Mouse (Mus musculus) limb, embryonic 15.5 days (tissue): ENCODE results near the gene Dnmt3l. TPM values are rescaled to one million over a fixed set of nuclear protein-coding genes. Genes with fewer than 3 reads are reported as not detected.

Experiments used
- ATAC-seq: fragments of 200-750 bp; cut with Nextera tagmentation; 2 replicates; pipeline ENCODE4 v1.8.0; 2017; ENCODE audit warnings: low read depth, moderate TSS enrichment; ENCODE audit not compliant: insufficient number of reproducible peaks, low FRiP score, low TSS enrichment
- H3K27ac ChIP-seq: fragments of 300-500 bp; sonication (generic); 2 replicates; pipeline ENCODE4 v1.5.1; 2015; ENCODE audit warnings: moderate library complexity, mild to moderate bottlenecking, inconsistent platforms
- H3K27me3 ChIP-seq: fragments of 300-500 bp; sonication (generic); 2 replicates; pipeline ENCODE4 v1.6.1; 2015; ENCODE audit warnings: inconsistent platforms
- H3K36me3 ChIP-seq: fragments of 300-500 bp; sonication (generic); 2 replicates; pipeline ENCODE4 v1.6.1; 2015; ENCODE audit warnings: inconsistent platforms
- H3K4me1 ChIP-seq: fragments of 300-500 bp; sonication (generic); 2 replicates; pipeline ENCODE4 v1.6.1; 2015; ENCODE audit warnings: inconsistent platforms
- H3K4me2 ChIP-seq: fragments of 300-500 bp; sonication (generic); 2 replicates; pipeline ENCODE4 v1.6.1; 2015; ENCODE audit warnings: mild to moderate bottlenecking, inconsistent platforms
- H3K4me3 ChIP-seq: fragments of 300-500 bp; sonication (generic); 2 replicates; pipeline ENCODE4 v1.5.1; 2015; ENCODE audit warnings: mild to moderate bottlenecking, inconsistent platforms
- H3K9ac ChIP-seq: fragments of 300-500 bp; sonication (generic); 2 replicates; pipeline ENCODE4 v1.6.1; 2015; ENCODE audit warnings: inconsistent platforms
- H3K9me3 ChIP-seq: fragments of 300-500 bp; sonication (generic); 2 replicates; pipeline ENCODE4 v1.6.1; 2016; ENCODE audit warnings: inconsistent platforms
- WGBS: fragments of 180-500 bp; shearing (Covaris S2); methylation state at CpG from one replicate; pipeline ENCODE4 v1.1.7; 2015; 5-methylcytosine and 5-hydroxymethylcytosine counted together
- polyA plus RNA-seq: library from polyadenylated mRNA; unstranded; fragments of >200 nt; fragmentation: Nextera tagmentation; extraction: Ambion mirVana; gene quantifications from 2 replicates; pipeline ENCODE4 v1.2.1, GENCODE M21; 2015

The Dnmt3l gene
- 0.58 TPM in 2 replicates for polyA plus RNA-seq

DNA sequence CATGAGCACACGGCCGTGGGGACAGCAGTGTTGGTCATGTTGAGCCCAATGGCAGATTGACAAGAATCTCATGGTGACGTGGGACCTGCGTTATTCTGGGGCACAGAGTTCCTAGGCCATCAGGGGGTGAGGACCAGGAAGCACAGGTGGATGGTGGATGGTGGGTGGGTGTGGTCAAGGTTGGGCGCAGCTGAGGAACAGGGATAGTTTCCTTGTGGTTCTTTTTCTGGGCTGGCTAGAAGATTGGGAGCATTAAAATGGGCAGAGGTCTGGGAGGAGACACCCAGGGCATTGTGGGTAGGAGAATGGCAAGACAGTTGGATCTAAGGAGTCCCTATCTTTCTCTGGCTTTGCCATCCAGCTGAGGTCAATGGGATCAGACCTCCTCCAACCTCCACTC lies at the start of gene Dnmt3l:
Dnmt3l (plus strand) TSS at position 301 of the 400 bp plus-strand sequence.
- WGBS, result 92% methylated on average over 5 of the region's 5 CpGs
- no peak within 1 kb of the TSS for H3K27ac ChIP-seq
- no peak within 1 kb of the TSS for H3K4me3 ChIP-seq
- H3K9me3 ChIP-seq, result no peaks in the 10 kb centered on the region
- H3K4me2 ChIP-seq, result no peak within 1 kb of the TSS
- H3K36me3 ChIP-seq, result no peaks in the 10 kb centered on the region
- ATAC-seq, result no peak
- H3K27me3 ChIP-seq, result 0 out of 2 replicates have a peak, but pooled peaks cover 4% of the 10 kb centered on the region
- peaks cover 15% of the 10 kb centered on the region for H3K4me1 ChIP-seq
- no peak within 1 kb of the TSS for H3K9ac ChIP-seq

DNA sequence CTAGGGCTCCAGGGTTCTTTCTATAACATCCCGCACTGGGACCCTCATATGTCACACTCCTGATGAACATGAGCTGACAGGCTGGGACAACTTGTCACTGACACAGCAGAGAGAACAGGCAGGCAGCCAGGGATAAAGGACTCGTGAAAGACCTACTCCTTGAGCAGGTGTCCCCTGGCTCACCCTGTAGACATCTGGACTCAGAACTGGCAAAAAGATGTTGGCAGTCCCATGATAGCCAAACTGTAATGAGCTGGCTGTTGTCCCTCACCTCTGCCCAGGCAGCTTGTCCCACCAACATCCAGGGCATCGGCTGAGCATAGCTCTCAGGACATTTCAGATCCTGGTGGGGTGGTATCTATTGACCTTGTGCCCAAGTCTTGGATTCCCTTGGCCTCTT lies 46.1 kb upstream of the Dnmt3l start:
- H3K36me3 ChIP-seq, result peaks cover 90% of the 10 kb centered on the region
- 78% methylated on average over 3 of the region's 3 CpGs for WGBS
- H3K4me3 ChIP-seq, result no peak overlapping the region
- H3K4me1 ChIP-seq, result no peaks in the 10 kb centered on the region
- H3K27ac ChIP-seq, result no peak overlapping the region
- H3K9ac ChIP-seq, result no peak overlapping the region
- ATAC-seq, result no peak
- H3K4me2 ChIP-seq, result no peak overlapping the region
- no peaks in the 10 kb centered on the region for H3K9me3 ChIP-seq
- H3K27me3 ChIP-seq, result no peaks in the 10 kb centered on the region

DNA sequence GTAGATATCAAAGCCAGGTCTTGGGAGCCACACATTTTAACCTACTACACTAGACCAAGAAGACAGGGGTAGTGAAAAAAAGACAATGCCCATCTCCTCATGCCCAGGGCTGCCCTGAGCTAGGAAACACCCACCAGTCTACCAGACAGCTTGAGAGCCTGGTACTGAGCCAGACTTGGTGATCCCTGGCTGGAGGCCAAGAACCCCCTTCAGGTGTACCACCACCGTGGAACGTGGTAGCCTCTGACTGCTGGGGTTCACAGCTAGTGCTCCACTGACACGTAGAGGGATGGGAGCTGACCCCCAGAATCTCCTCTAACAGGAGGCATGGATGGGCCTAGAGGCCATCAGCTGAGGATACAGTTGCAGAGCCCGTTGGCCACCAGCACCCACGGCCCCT lies 41.5 kb upstream of the Dnmt3l start:
- peaks cover 80% of the 10 kb centered on the region for H3K36me3 ChIP-seq
- no peak overlapping the region for H3K4me2 ChIP-seq
- no peak overlapping the region for H3K27ac ChIP-seq
- no peak overlapping the region for H3K4me3 ChIP-seq
- H3K27me3 ChIP-seq, result no peaks in the 10 kb centered on the region
- H3K9me3 ChIP-seq, result no peaks in the 10 kb centered on the region
- H3K9ac ChIP-seq, result no peak overlapping the region
- WGBS, result 93% methylated on average over 5 of the region's 5 CpGs
- no peak for ATAC-seq
- no peaks in the 10 kb centered on the region for H3K4me1 ChIP-seq

DNA sequence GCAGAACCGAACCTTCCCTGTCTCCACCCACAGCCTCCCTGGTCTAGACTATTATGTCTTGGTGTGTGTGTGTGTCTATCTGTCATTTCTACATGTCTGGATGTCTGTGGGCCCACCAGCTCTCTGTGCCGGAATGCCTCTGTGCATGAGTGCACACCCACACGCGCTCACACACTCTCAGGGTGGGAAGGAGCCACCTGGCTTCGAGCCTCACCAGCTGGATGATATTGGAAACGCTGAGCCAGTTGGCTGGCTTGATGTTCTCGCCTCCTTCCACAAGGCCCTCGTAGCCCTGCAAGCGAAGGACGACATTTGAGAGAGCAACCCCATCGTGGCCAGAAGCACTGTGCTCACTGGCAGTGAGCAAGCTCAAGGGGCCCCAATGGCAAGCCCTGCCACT lies 40.0 kb upstream of the Dnmt3l start:
- no peak for ATAC-seq
- H3K9ac ChIP-seq, result no peak overlapping the region
- peaks cover 71% of the 10 kb centered on the region for H3K36me3 ChIP-seq
- no peak overlapping the region for H3K4me3 ChIP-seq
- 82% methylated on average over 11 of the region's 11 CpGs for WGBS
- H3K27ac ChIP-seq, result no peak overlapping the region
- H3K9me3 ChIP-seq, result no peaks in the 10 kb centered on the region
- H3K27me3 ChIP-seq, result no peaks in the 10 kb centered on the region
- H3K4me1 ChIP-seq, result peaks cover 13% of the 10 kb centered on the region
- H3K4me2 ChIP-seq, result no peak overlapping the region

DNA sequence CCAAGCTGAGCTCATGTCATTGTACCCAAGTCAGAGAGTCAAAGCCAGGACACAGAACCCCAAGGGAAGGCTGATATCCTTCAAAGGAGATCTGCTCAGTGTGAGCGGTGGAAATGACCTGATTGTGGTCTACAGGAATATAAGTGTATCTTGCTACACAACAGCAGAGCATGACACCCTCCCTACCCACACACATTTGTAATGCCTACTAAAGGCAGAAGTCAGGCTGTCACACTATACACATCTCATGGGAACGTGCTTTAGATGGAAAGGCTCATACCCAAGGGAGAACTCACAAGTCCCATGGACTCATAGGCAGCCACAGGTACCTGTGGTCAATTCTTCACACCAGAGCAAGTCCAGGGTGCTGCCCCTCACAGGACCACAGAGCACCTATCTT lies 39.4 kb upstream of the Dnmt3l start:
- Histone ChIP-seq H3K9me3 (no peaks in the 10 kb centered on the region), H3K27ac (no peak overlapping the region), H3K4me1 (peaks cover 18% of the 10 kb centered on the region), H3K4me3 (no peak overlapping the region), H3K27me3 (no peaks in the 10 kb centered on the region), H3K4me2 (no peak overlapping the region), H3K36me3 (peaks cover 69% of the 10 kb centered on the region), H3K9ac (no peak overlapping the region)
- ATAC-seq, result no peak
- 90% methylated on average over 2 of the region's 2 CpGs for WGBS

DNA sequence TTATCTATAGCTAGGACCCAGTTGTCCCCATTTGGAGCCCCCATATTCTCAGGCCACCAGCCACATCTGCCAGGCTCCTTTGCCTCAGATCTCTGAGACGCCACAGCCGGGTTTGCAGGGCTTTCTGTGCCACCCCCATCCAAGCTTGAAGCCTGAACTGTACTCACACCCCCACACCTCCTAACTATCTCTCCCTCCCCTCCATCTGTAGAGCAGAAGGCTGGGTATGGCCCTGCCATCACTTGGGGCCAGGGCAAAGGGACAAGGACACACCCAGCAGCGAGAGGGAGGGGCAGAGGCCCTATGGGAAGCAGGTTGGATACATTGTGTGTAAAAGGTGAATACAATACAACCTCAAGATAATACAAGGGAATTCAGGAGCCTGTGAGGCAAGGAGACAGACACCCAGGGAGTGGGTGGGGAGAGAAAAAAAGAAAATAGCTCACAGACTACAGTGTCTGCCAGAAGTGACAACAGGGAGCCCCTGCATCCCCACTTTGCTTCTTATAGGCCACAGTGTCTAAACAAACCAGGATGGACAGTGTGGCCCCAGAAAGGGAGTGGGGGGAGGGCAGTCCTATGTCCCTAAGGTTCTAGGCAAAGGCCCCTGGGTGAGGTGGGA lies 37.2 kb upstream of the Dnmt3l start:
- ATAC-seq, result no peak
- Histone ChIP-seq H3K27me3 (no peaks in the 10 kb centered on the region), H3K36me3 (peaks cover 48% of the 10 kb centered on the region), H3K9me3 (no peaks in the 10 kb centered on the region), H3K4me3 (no peak overlapping the region), H3K27ac (no peak overlapping the region), H3K4me1 (peaks cover 34% of the 10 kb centered on the region), H3K9ac (no peak overlapping the region), H3K4me2 (no peak overlapping the region)
- WGBS, result 93% methylated on average over 3 of the region's 3 CpGs

DNA sequence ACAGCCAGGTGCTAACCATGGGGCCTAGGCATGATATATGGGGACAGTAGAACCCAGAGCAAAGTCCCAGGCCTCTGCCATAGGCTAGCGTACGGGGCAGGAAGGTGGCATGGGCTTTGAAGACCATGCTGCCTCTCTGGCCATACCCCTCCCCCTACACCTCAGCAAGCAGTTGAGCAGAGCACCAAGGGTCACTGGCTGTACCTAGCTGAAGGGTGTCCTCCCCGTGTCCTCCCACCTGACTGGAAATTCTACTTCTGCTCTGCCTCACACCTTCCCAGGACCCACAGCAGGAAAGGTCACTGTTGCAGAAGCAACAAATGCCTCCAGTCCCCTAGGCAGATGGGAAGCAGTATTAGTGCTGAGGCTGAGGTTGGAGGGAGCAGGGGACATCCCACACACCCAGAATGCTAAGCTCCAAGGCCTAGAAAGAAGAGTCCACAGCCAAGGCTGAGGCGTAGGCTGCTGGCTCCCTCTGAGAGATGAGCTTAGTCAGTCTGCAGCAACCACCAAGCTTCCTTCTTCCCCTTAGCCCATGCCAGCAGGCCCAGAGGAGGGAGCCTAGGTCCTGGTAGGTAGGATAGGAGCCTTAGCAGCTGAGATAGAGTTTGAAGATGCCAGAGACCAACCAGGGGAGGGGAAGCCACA lies 35.8 kb upstream of the Dnmt3l start:
- Histone ChIP-seq H3K36me3 (peaks cover 34% of the 10 kb centered on the region), H3K4me2 (no peak overlapping the region), H3K4me1 (peaks cover 39% of the 10 kb centered on the region), H3K27ac (no peak overlapping the region), H3K9me3 (no peaks in the 10 kb centered on the region), H3K27me3 (no peaks in the 10 kb centered on the region), H3K4me3 (no peak overlapping the region), H3K9ac (0 out of 2 replicates have a peak overlapping the region, but pooled peaks have one; percentile 4)
- ATAC-seq, result no peak
- 81% methylated on average over 4 of the region's 4 CpGs for WGBS

DNA sequence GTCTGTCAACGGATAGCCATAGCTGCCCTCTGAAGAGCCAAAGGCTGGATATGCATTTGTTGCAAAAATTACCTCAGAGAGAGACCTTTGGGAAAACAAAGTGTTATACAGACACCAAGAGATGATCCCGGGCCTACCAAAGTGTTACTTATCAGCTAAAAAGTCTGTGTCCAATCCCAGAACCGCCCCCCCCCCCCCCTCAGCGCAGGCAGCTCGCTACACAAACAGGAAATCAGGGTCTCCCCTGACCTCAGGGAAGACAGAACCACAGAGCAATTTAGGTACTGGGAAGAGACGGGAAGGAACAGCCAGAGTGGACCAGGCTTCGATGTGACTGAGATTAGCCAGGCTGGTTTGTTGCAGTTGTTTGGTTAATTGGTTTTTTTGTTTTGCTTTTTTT lies 34.5 kb upstream of the Dnmt3l start:
- no peaks in the 10 kb centered on the region for H3K27me3 ChIP-seq
- H3K27ac ChIP-seq, result no peak overlapping the region
- 33% methylated on average over 7 of the region's 7 CpGs for WGBS
- peaks cover 39% of the 10 kb centered on the region for H3K4me1 ChIP-seq
- peak overlapping the region; percentile 77; the same call in 1 of the 2 replicates for H3K4me2 ChIP-seq
- no peak overlapping the region for H3K9ac ChIP-seq
- no peak for ATAC-seq
- H3K4me3 ChIP-seq, result no peak overlapping the region
- no peaks in the 10 kb centered on the region for H3K9me3 ChIP-seq
- peaks cover 22% of the 10 kb centered on the region for H3K36me3 ChIP-seq

DNA sequence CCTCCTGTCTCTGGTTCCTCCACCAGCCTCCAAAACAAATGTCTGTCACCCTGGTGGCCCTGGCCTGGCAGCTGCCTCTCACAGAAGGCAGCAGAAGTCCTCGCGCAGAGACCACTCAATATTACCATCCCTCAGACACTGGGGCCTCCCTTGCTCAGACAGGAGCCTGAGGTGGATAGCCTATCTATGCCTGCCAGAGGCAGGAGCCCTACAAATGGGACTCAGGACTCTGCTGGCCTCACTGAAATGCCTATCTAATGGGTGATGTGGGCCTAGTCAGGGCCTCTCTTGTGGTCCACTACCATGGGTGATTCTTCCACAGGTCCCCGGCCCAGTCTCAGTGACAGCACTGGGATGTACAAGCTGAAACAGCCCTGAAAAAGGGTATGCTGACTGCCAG lies 33.6 kb upstream of the Dnmt3l start:
- no peaks in the 10 kb centered on the region for H3K9me3 ChIP-seq
- H3K4me2 ChIP-seq, result peak overlapping the region; percentile 77
- peaks cover 39% of the 10 kb centered on the region for H3K4me1 ChIP-seq
- ATAC-seq, result no peak
- H3K27ac ChIP-seq, result peak overlapping the region; percentile 99; the same call in 1 of the 2 replicates
- peaks cover 14% of the 10 kb centered on the region for H3K36me3 ChIP-seq
- 68% methylated on average over 3 of the region's 3 CpGs for WGBS
- no peaks in the 10 kb centered on the region for H3K27me3 ChIP-seq
- peak overlapping the region; percentile 81 for H3K9ac ChIP-seq
- peak overlapping the region; percentile 84 for H3K4me3 ChIP-seq

DNA sequence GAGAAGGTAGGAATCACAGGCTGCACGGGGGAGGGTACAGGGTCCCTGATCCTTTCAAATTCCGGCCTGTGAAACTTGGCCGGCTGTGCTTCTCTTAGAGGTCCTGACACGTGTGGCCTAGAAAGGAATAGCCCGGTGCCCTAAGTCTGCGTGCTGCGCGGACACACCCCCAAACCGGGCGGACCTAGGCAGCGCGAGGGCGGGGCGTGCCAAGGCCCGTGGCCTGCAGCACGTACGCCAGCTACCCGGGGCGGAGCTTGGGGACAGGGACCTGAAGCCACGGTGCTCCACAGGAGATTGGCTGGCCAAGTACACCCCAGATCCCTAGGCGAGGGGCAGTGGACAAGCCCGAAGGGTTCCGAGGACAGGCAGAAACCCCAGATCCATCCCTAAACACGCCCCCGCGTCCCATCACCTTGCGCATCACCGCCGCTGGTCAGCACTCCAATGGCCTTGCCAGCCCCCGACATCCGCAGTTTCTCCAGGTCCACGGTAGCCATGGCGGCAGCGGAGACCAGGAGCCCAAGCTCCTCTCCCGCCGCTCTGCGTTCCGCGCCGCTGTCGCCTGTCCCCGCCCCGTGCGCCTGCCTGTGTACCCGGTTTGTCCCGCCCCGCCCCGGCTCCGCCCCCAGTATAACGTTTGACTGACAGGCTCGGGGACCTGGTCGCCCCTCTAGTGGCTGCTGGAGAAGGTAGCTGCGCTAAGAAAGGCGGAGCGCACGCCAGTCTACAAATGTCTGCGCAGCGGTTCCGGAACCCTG lies 32.4 kb upstream of the Dnmt3l start:
- Histone ChIP-seq H3K4me2 (peak overlapping the region; percentile 77), H3K9ac (peak overlapping the region; percentile 81), H3K9me3 (no peaks in the 10 kb centered on the region), H3K27ac (peak overlapping the region; percentile 99), H3K4me3 (peak overlapping the region; percentile 84), H3K27me3 (no peaks in the 10 kb centered on the region), H3K36me3 (peaks cover 13% of the 10 kb centered on the region), H3K4me1 (peaks cover 39% of the 10 kb centered on the region)
- peak; percentile 95 for ATAC-seq
- WGBS, result under 1% methylated on average over 59 of the region's 59 CpGs

DNA sequence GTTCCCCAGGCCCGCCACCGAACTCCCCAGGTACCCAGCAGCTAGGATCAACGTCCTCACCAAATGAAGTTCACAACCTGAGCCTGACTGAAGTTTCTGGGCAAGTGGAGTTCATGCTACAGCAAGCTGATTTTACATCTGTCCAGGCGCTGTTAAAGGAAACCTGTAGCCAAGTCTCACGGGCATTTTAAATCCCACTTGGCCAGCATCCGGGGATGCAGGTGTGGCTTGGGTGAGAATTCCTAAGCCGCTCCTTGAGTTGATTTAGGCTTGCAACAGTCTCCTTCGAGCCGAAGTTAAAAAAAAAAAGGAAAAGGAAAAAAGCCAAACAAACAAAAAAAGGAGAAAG lies 31.8 kb upstream of the Dnmt3l start, which contains the start of gene Pfkl:
Pfkl (minus strand) TSS at position 139 of the 349 bp plus-strand sequence.
- no peak for ATAC-seq
- Histone ChIP-seq H3K4me1 (peaks cover 39% of the 10 kb centered on the region), H3K27me3 (no peaks in the 10 kb centered on the region), H3K36me3 (peaks cover 7% of the 10 kb centered on the region), H3K27ac (peak within 1 kb of the TSS; percentile 99), H3K4me2 (peak within 1 kb of the TSS; percentile 77), H3K9me3 (no peaks in the 10 kb centered on the region), H3K4me3 (peak within 1 kb of the TSS; percentile 84), H3K9ac (peak within 1 kb of the TSS; percentile 81)
- 1% methylated on average over 9 of the region's 9 CpGs for WGBS

DNA sequence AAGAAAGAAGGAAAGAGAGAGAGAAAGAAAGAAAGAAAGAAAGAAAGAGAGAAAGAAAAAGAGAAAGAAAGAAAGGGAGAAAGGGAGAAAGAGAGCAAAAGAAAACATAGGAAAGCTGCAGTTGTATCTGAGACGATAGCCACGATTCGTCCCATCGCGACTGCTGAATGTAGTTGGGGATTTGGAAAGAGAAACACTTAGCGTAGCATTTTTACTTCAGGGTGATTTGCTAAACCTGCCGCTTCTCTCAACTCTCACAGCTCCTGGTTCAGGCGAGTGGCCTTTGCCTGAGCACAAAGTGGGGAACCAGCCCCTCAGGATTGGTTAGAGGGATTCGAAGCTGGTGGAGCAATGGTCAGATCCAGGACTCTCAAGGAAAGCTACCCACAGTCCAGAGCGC lies 31.4 kb upstream of the Dnmt3l start:
- Histone ChIP-seq H3K9me3 (no peaks in the 10 kb centered on the region), H3K9ac (no peak overlapping the region), H3K27me3 (no peaks in the 10 kb centered on the region), H3K36me3 (peaks cover 4% of the 10 kb centered on the region), H3K4me3 (peak overlapping the region; percentile 84), H3K4me1 (peaks cover 39% of the 10 kb centered on the region), H3K4me2 (peak overlapping the region; percentile 77), H3K27ac (peak overlapping the region; percentile 63)
- ATAC-seq, result no peak
- 10% methylated on average over 10 of the region's 10 CpGs for WGBS
